Comparison of ENCODE assay signal across 24 mouse cellular contexts in genomic region chr3:65374729-65375128, GRCm38 (mm10). TPM values are rescaled to one million over a fixed set of nuclear protein-coding genes. Genes with fewer than 3 reads are reported as not detected.
DNase-seq lines count a peak whose midpoint lies in the region; ATAC-seq and TF ChIP-seq lines count a peak whose summit lies in the region.
"Had no signal": no experiment of that assay in that cellular context is flagged by ENCODE, and none has a peak within 500 bp of the region (broad histone marks: within the 10 kb centered on the region; RNA-seq: fewer than 3 reads in every experiment).

No protein-coding gene starts in this region.

- peaks cover 74% of the 10 kb centered on the region for H3K36me3 ChIP-seq in limb, embryonic 12.5 days
- H3K36me3 ChIP-seq in limb, embryonic 10.5 days = peaks cover 80% of the 10 kb centered on the region
- H3K36me3 ChIP-seq in G1E (replicated peaks) = peaks cover 77% of the 10 kb centered on the region
- H3K36me3 ChIP-seq in stomach, postnatal 0 days (ENCODE audit: control insufficient read depth, insufficient read depth, low read length) = peaks cover 4% of the 10 kb centered on the region

- no peak overlapping the region for H3K4me2 ChIP-seq in limb, embryonic 12.5 days
- no peak overlapping the region for H3K4me2 ChIP-seq in stomach, postnatal 0 days (replicated peaks; ENCODE audit: low read depth)
- H3K4me2 ChIP-seq: hindbrain, embryonic 13.5 days; intestine, embryonic 15.5 days had no signal

- H3K9ac ChIP-seq in limb, embryonic 12.5 days (replicated peaks) = no peak overlapping the region
- H3K9ac ChIP-seq in stomach, postnatal 0 days (ENCODE audit: low read length) = no peak overlapping the region
- H3K9ac ChIP-seq: forebrain, postnatal 0 days; hindbrain, embryonic 13.5 days; intestine, embryonic 15.5 days had no signal

- H3K4me1 ChIP-seq in limb, embryonic 12.5 days (replicated peaks) = no peaks in the 10 kb centered on the region
- no peaks in the 10 kb centered on the region for H3K4me1 ChIP-seq in limb, embryonic 10.5 days
- peaks cover 3% of the 10 kb centered on the region; the same call in 1 of the 2 replicates for H3K4me1 ChIP-seq in G1E (ENCODE audit: insufficient read depth, low read depth, low read length)
- no peaks in the 10 kb centered on the region for H3K4me1 ChIP-seq in stomach, postnatal 0 days (replicated peaks; ENCODE audit: control insufficient read depth, insufficient read depth)
- H3K4me1 ChIP-seq: hindbrain, embryonic 13.5 days; intestine, embryonic 15.5 days had no signal

- H3K9me3 ChIP-seq in limb, embryonic 12.5 days = no peaks in the 10 kb centered on the region
- H3K9me3 ChIP-seq in limb, embryonic 10.5 days (replicated peaks) = no peaks in the 10 kb centered on the region
- no peaks in the 10 kb centered on the region for H3K9me3 ChIP-seq in G1E (replicated peaks)
- no peaks in the 10 kb centered on the region for H3K9me3 ChIP-seq in stomach, postnatal 0 days (ENCODE audit: control insufficient read depth, low read length)
- H3K9me3 ChIP-seq: hindbrain, embryonic 10.5 days; hindbrain, embryonic 13.5 days; intestine, embryonic 15.5 days had no signal

- peak overlapping the region; percentile 25; the same call in 1 of the 2 replicates for H3K27ac ChIP-seq in gastrocnemius, adult 2 months
- H3K27ac ChIP-seq in limb, embryonic 12.5 days = peak overlapping the region; percentile 35; the same call in 1 of the 2 replicates
- H3K27ac ChIP-seq in limb, embryonic 10.5 days = no peak overlapping the region
- no peak overlapping the region for H3K27ac ChIP-seq in stomach, postnatal 0 days (replicated peaks)
- H3K27ac ChIP-seq: hindbrain, embryonic 13.5 days; intestine, embryonic 15.5 days had no signal

- no peak for TF ChIP-seq CTCF in gastrocnemius, adult 2 months (IDR thresholded peaks at IDR 0.05)
- no peak for TF ChIP-seq CTCF in G1E (IDR thresholded peaks at IDR 0.05; ENCODE audit: low read depth, low read length)
- no peak for TF ChIP-seq CTCF in stomach, postnatal 0 days (IDR thresholded peaks at IDR 0.05; ENCODE audit: low read depth)

- ATAC-seq in limb, embryonic 12.5 days (ENCODE audit: insufficient number of reproducible peaks, insufficient read depth, low FRiP score, low TSS enrichment, low read depth) = no peak
- ATAC-seq in G1E (ENCODE audit: extremely low read depth, insufficient number of reproducible peaks, low FRiP score, poor library complexity, severe bottlenecking) = peak; percentile 15; the same call in 1 of the 2 replicates
- peak; percentile 28; the same call in 1 of the 2 replicates for ATAC-seq in monocyte, adult 5-6 weeks (replicated peaks; ENCODE audit: insufficient number of reproducible peaks, low FRiP score, low TSS enrichment, poor library complexity, severe bottlenecking)
- no peak for ATAC-seq in stomach, postnatal 0 days (ENCODE audit: low FRiP score, low TSS enrichment)
- ATAC-seq: forebrain, embryonic 14.5 days; forebrain, postnatal 0 days; hindbrain, embryonic 16.5 days; intestine, embryonic 15.5 days had no signal

- no peak for TF ChIP-seq EP300 in stomach, postnatal 0 days (optimal IDR thresholded peaks at IDR 0.05)

- 67% methylated on average over 3 of the region's 3 CpGs for WGBS in limb, embryonic 12.5 days
- WGBS in limb, embryonic 10.5 days = 89% methylated on average over 3 of the region's 3 CpGs
- 82% methylated on average over 3 of the region's 3 CpGs for WGBS in stomach, postnatal 0 days

- DNase-seq in gastrocnemius, adult 2 months = no peak
- DNase-seq in gastrocnemius, adult 8-10 months (ENCODE audit: low spot score in 2 of 2) = no peak
- no peak for DNase-seq in limb, embryonic 10.5 days (ENCODE audit: low spot score)
- DNase-seq in G1E (ENCODE audit: low spot score) = no peak
- DNase-seq in cerebellum, adult 8-10 months = no peak
- no peak for DNase-seq in stomach, postnatal 0 days (ENCODE audit: low spot score)
- DNase-seq: adrenal gland, postnatal 10 days; B cell, adult 2 months; cerebellum, adult 11-12 months; cerebellum, adult 9-10 months; cerebellum, postnatal 14 days; forebrain, postnatal 0 days; gastrocnemius, postnatal 10 days; gastrocnemius, postnatal 36 days; heart, adult 11 months; kidney, adult 11 months had no signal

- intact Hi-C loops in gastrocnemius, adult 2 months (cut with DNase I) = no loop called here

- H3K4me3 ChIP-seq in gastrocnemius, adult 2 months = no peak overlapping the region
- H3K4me3 ChIP-seq in limb, embryonic 12.5 days (replicated peaks) = no peak overlapping the region
- H3K4me3 ChIP-seq in limb, embryonic 10.5 days = no peak overlapping the region
- H3K4me3 ChIP-seq in G1E (ENCODE audit: low read depth, low read length) = no peak overlapping the region
- no peak overlapping the region for H3K4me3 ChIP-seq in stomach, postnatal 0 days (ENCODE audit: low read depth, low read length)
- H3K4me3 ChIP-seq: hindbrain, embryonic 10.5 days; hindbrain, embryonic 13.5 days; intestine, embryonic 15.5 days had no signal

- H3K27me3 ChIP-seq in limb, embryonic 12.5 days = no peaks in the 10 kb centered on the region
- H3K27me3 ChIP-seq in limb, embryonic 10.5 days (ENCODE audit: low read depth, poor library complexity, severe bottlenecking) = no peaks in the 10 kb centered on the region
- no peaks in the 10 kb centered on the region for H3K27me3 ChIP-seq in G1E (ENCODE audit: insufficient read depth, low read length)
- no peaks in the 10 kb centered on the region for H3K27me3 ChIP-seq in stomach, postnatal 0 days (ENCODE audit: control insufficient read depth, insufficient read depth, low read length)
- H3K27me3 ChIP-seq: CH12.LX; hindbrain, embryonic 13.5 days; intestine, embryonic 15.5 days had no signal

RNA-seq across cellular contexts. Expression of gene Ssr3, which starts 17.7 kb away (rescaled TPM):
- total RNA-seq in gastrocnemius, adult 2 months (2021) = 100 to 1,000 TPM; 135 to 154 TPM
- total RNA-seq in gastrocnemius, adult 8-10 months (2022) = 100 to 1,000 TPM; 146 to 229 (median 164) TPM
- polyA plus RNA-seq in limb, embryonic 12.5 days (2016; fragmentation: Nextera tagmentation; extraction: Ambion mirVana) = 247 and 258 TPM in 2 replicates
- polyA plus RNA-seq in limb, embryonic 10.5 days (2016; fragmentation: Nextera tagmentation; extraction: Ambion mirVana) = 226 and 253 TPM in 2 replicates
- 345 and 358 TPM in 2 replicates for total RNA-seq in G1E (2014; fragmentation: Nextera tagmentation)
- total RNA-seq in G1E (2017) = 196 and 235 TPM in 2 replicates
- polyA plus RNA-seq in G1E (2012) = 10.8 and 18.6 TPM in 2 replicates
- 226 to 245 TPM (median 232 TPM) in 3 replicates for total RNA-seq in monocyte, adult 5-6 weeks (2017)
- 173 and 187 TPM in 2 replicates for polyA plus RNA-seq in stomach, postnatal 0 days (2015; fragmentation: Nextera tagmentation; extraction: Ambion mirVana)

Comparison
In these comparisons a context has a peak if more than half of its experiments do, and no peak if none do; other contexts are left out.
1. H3K27ac ChIP-seq: peak in gastrocnemius, adult 2 months (single experiment) and limb, embryonic 12.5 days (single experiment); none in limb, embryonic 10.5 days (single experiment) and stomach, postnatal 0 days (single experiment).
2. ATAC-seq: peak in G1E (single experiment) and monocyte, adult 5-6 weeks (single experiment); none in limb, embryonic 12.5 days (single experiment) and stomach, postnatal 0 days (single experiment).